Mouse (Mus musculus) CH12.LX (cell line): Measurements from ENCODE around the gene Mrps36. TPM values are rescaled to one million over a fixed set of nuclear protein-coding genes. Genes with fewer than 3 reads are reported as not detected.
"Not testable (repeated sequence)": the region's sequence is repeated elsewhere in the genome, so short reads cannot be mapped to it uniquely, and the experiment has no call there.

Experiments
- DNase-seq: peaks from one replicate; pipeline ENCODE4 v3.0.0-alpha.2; 2013; ENCODE audit errors: extremely low read depth
- H3K27ac ChIP-seq: 2 replicates; pipeline ENCODE4 v1.5.1; 2012; ENCODE audit warnings: low read depth, mild to moderate bottlenecking, control low read depth, moderate library complexity; ENCODE audit not compliant: insufficient read depth
- H3K27me3 ChIP-seq: replicated peaks from 2 replicates; pipeline ENCODE3; 2012; ENCODE audit warnings: inconsistent platforms
- H3K36me3 ChIP-seq, 2 experiments: replicated peaks in 1 of 2; 2 replicates each; pipeline versions ENCODE3 to v1.6.1; 2012; ENCODE audit warnings: inconsistent platforms in 1 of 2, low read length in 1 of 2, mild to moderate bottlenecking in 1 of 2, mixed read lengths in 1 of 2, moderate library complexity in 1 of 2; ENCODE audit not compliant: control insufficient read depth in 1 of 2, insufficient read depth in 1 of 2
- H3K4me1 ChIP-seq, 2 experiments: 2 replicates each; pipeline ENCODE4 v1.6.1; 2012; ENCODE audit warnings: inconsistent platforms in 1 of 2, moderate library complexity in 1 of 2; ENCODE audit not compliant: insufficient read depth in 2 of 2, control insufficient read depth in 1 of 2
- H3K4me2 ChIP-seq: 2 replicates; pipeline ENCODE4 v1.6.1; 2012; ENCODE audit warnings: low read depth, mild to moderate bottlenecking, control low read depth; ENCODE audit not compliant: poor library complexity, insufficient read depth, severe bottlenecking
- H3K4me3 ChIP-seq, 3 experiments: fragments of 150-350 bp in 1 of 3; sonication (generic) in 1 of 3; replicated peaks in 1 of 3; 2 replicates each; pipeline versions ENCODE3 to v1.5.1; 2011 to 2012; ENCODE audit warnings: low read depth in 2 of 3, low read length in 2 of 3, mild to moderate bottlenecking in 2 of 3, moderate library complexity in 2 of 3, control low read depth in 1 of 3, improper control_type of control experiment in 1 of 3, inconsistent platforms in 1 of 3, mixed read lengths in 1 of 3; ENCODE audit not compliant: poor library complexity in 1 of 3
- H3K79me2 ChIP-seq: replicated peaks from 2 replicates; pipeline ENCODE4 v1.6.1; 2012; ENCODE audit warnings: mild to moderate bottlenecking, moderate library complexity; ENCODE audit not compliant: control insufficient read depth, poor library complexity, insufficient read depth, severe bottlenecking; ENCODE audit errors: extremely low read depth
- H3K9ac ChIP-seq: 2 replicates; pipeline ENCODE4 v1.6.1; 2012; ENCODE audit warnings: low read depth, mild to moderate bottlenecking, control low read depth, moderate library complexity; ENCODE audit not compliant: insufficient read depth
- H3K9me3 ChIP-seq: replicated peaks from 2 replicates; pipeline ENCODE3; 2012; ENCODE audit warnings: low read length, inconsistent platforms, mixed read lengths
- BHLHE40 ChIP-seq: IDR thresholded peaks from 2 replicates; pipeline ENCODE4 v1.6.1; 2011; ENCODE audit warnings: mild to moderate bottlenecking, low read depth, low read length, improper control_type of control experiment
- CHD2 ChIP-seq: IDR thresholded peaks from 2 replicates; pipeline ENCODE4 v1.6.1; 2011; ENCODE audit warnings: low read length, improper control_type of control experiment
- CTCF ChIP-seq, 2 experiments: IDR thresholded peaks in 1 of 2; conservative IDR thresholded peaks in 1 of 2; 2 replicates each; pipeline ENCODE4 v1.5.1; 2011 to 2012; ENCODE audit warnings: low read depth in 2 of 2, low read length in 2 of 2, improper control_type of control experiment in 1 of 2, inconsistent platforms in 1 of 2, mild to moderate bottlenecking in 1 of 2, moderate library complexity in 1 of 2
- ELF1 ChIP-seq: IDR thresholded peaks from 2 replicates; pipeline ENCODE4 v1.6.1; 2014; ENCODE audit warnings: low read depth, mild to moderate bottlenecking, inconsistent platforms, low read length, improper control_type of control experiment
- EP300 ChIP-seq: IDR thresholded peaks from 2 replicates; pipeline ENCODE4 v1.6.1; 2011; ENCODE audit warnings: low read length, improper control_type of control experiment
- GABPA ChIP-seq: IDR thresholded peaks from 2 replicates; pipeline ENCODE4 v1.6.1; 2012; ENCODE audit warnings: low read depth, low read length, improper control_type of control experiment, inconsistent platforms; ENCODE audit not compliant: insufficient replicate concordance
- HCFC1 ChIP-seq: IDR thresholded peaks from 2 replicates; pipeline ENCODE4 v1.6.1; 2012; ENCODE audit warnings: low read depth, mild to moderate bottlenecking, inconsistent platforms, low read length, improper control_type of control experiment
- IRF4 ChIP-seq: IDR thresholded peaks from 2 replicates; pipeline ENCODE4 v1.6.1; 2014; ENCODE audit warnings: low read depth, mild to moderate bottlenecking, inconsistent platforms, low read length, improper control_type of control experiment
- JUN ChIP-seq: IDR thresholded peaks from 2 replicates; pipeline ENCODE4 v1.6.1; 2011; ENCODE audit warnings: low read depth, mild to moderate bottlenecking, low read length, improper control_type of control experiment, moderate library complexity; ENCODE audit not compliant: insufficient read depth
- JUND ChIP-seq: conservative IDR thresholded peaks from 2 replicates; pipeline ENCODE4 v1.6.1; 2011; ENCODE audit warnings: low read depth, low read length, improper control_type of control experiment
- KAT2A ChIP-seq: IDR thresholded peaks from 2 replicates; pipeline ENCODE4 v1.6.1; 2012; ENCODE audit warnings: low read length, improper control_type of control experiment, inconsistent platforms; ENCODE audit not compliant: insufficient replicate concordance
- MAFK ChIP-seq: IDR thresholded peaks from 2 replicates; pipeline ENCODE4 v1.6.1; 2011; ENCODE audit warnings: low read length, improper control_type of control experiment; ENCODE audit not compliant: insufficient replicate concordance
- MAX ChIP-seq: IDR thresholded peaks from 2 replicates; pipeline ENCODE4 v1.6.1; 2011; ENCODE audit warnings: low read length, improper control_type of control experiment
- MAZ ChIP-seq: IDR thresholded peaks from 2 replicates; pipeline ENCODE4 v1.6.1; 2012; ENCODE audit warnings: low read depth, mild to moderate bottlenecking, inconsistent platforms, low read length, improper control_type of control experiment, moderate library complexity
- MEF2A ChIP-seq: IDR thresholded peaks from 2 replicates; pipeline ENCODE4 v1.6.1; 2014; ENCODE audit warnings: low read depth, mild to moderate bottlenecking, inconsistent platforms, low read length, improper control_type of control experiment, borderline replicate concordance
- MXI1 ChIP-seq: IDR thresholded peaks from 2 replicates; pipeline ENCODE4 v1.6.1; 2011; ENCODE audit warnings: mild to moderate bottlenecking, low read depth, low read length, improper control_type of control experiment
- MYC ChIP-seq: IDR thresholded peaks from 2 replicates; pipeline ENCODE4 v1.6.1; 2011; ENCODE audit warnings: low read depth, mild to moderate bottlenecking, improper control_type of control experiment, low read length
- PAX5 ChIP-seq: IDR thresholded peaks from 2 replicates; pipeline ENCODE4 v1.6.1; 2012; ENCODE audit warnings: low read length, inconsistent platforms, mixed read lengths
- POLR2A ChIP-seq: IDR thresholded peaks from 2 replicates; pipeline ENCODE4 v1.6.1; 2011; ENCODE audit warnings: low read depth, mild to moderate bottlenecking, improper control_type of control experiment, low read length
- POLR2AphosphoS2 ChIP-seq: IDR thresholded peaks from 2 replicates; pipeline ENCODE4 v1.6.1; 2011; ENCODE audit warnings: low read depth, low read length, improper control_type of control experiment
- RAD21 ChIP-seq: IDR thresholded peaks from 2 replicates; pipeline ENCODE4 v1.6.1; 2011; ENCODE audit warnings: low read depth, mild to moderate bottlenecking, low read length, improper control_type of control experiment, moderate library complexity
- RCOR1 ChIP-seq: conservative IDR thresholded peaks from 2 replicates; pipeline ENCODE4 v1.6.1; 2012; ENCODE audit warnings: low read depth, mild to moderate bottlenecking, inconsistent platforms, low read length, improper control_type of control experiment
- SIN3A ChIP-seq: IDR thresholded peaks from 2 replicates; pipeline ENCODE4 v1.6.1; 2012; ENCODE audit warnings: low read length, improper control_type of control experiment, inconsistent platforms
- TBP ChIP-seq: conservative IDR thresholded peaks from 2 replicates; pipeline ENCODE4 v1.6.1; 2011; ENCODE audit warnings: low read depth, low read length, improper control_type of control experiment
- TCF12 ChIP-seq: IDR thresholded peaks from 2 replicates; pipeline ENCODE4 v1.6.1; 2014; ENCODE audit warnings: low read depth, mild to moderate bottlenecking, inconsistent platforms, low read length, improper control_type of control experiment
- UBTF ChIP-seq: IDR thresholded peaks from 2 replicates; pipeline ENCODE4 v1.6.1; 2012; ENCODE audit warnings: low read depth, mild to moderate bottlenecking, inconsistent platforms, low read length, improper control_type of control experiment, moderate library complexity
- USF2 ChIP-seq: conservative IDR thresholded peaks from 2 replicates; pipeline ENCODE4 v1.6.1; 2011; ENCODE audit warnings: low read depth, low read length, improper control_type of control experiment
- ZC3H11A ChIP-seq: IDR thresholded peaks from 2 replicates; pipeline ENCODE4 v1.6.1; 2012; ENCODE audit warnings: low read depth, mild to moderate bottlenecking, inconsistent platforms, low read length, improper control_type of control experiment
- ZMIZ1 ChIP-seq: IDR thresholded peaks from 2 replicates; pipeline ENCODE4 v1.6.1; 2012; ENCODE audit warnings: low read depth, mild to moderate bottlenecking, inconsistent platforms, low read length, improper control_type of control experiment
- ZNF384 ChIP-seq: IDR thresholded peaks from 2 replicates; pipeline ENCODE4 v1.6.1; 2012; ENCODE audit warnings: low read depth, low read length, improper control_type of control experiment, inconsistent platforms
- dilution Hi-C: fragments of 300-500 bp; cut with MboI; formaldehyde crosslinking; loops from 2 replicates; pipeline ENCODE4 v1.14.3; 2020; ENCODE audit warnings: low sequenced_read_pairs; ENCODE audit not compliant: extremely low pct_unique_long_range_greater_than_20kb, extremely low pct_ligation_motif_present
- in situ Hi-C: fragments of 300-500 bp; cut with MboI; formaldehyde crosslinking; loops from 3 replicates; pipeline ENCODE4 v1.14.3; 2019; ENCODE audit warnings: low sequenced_read_pairs, low pct_ligation_motif_present, low pct_unique_long_range_greater_than_20kb, mixed read lengths
- polyA plus RNA-seq: library from polyadenylated mRNA; unstranded; fragments of >175 nt; gene quantifications from 2 replicates; pipeline ENCODE4 v1.2.1, GENCODE M21; 2012; ENCODE audit warnings: low read depth; ENCODE audit not compliant: insufficient read length
- total RNA-seq, 2 experiments: library from RNA; depleted of rRNA; stranded (reverse); fragments of 300-350 nt in 1 of 2; fragments of >200 nt in 1 of 2; gene quantifications; 2 replicates each; pipeline ENCODE4 v1.2.3; 2012 to 2014

The Mrps36 gene
- total and polyA plus RNA-seq, 3 experiments = 70.0 to 94.0 (median 89.3) TPM

- Histone ChIP-seq H3K4me1 (peaks cover 0 to 14% of the 10 kb centered on the region in 2 experiments; a peak in 2 of 4 replicates), H3K9ac (peak overlapping the region; percentile 23; the same call in 1 of the 2 replicates)
- dilution Hi-C loops, H3K4me3 ChIP-seq: not testable (repeated sequence)
- TF ChIP-seq CTCF (conservative IDR thresholded peaks at IDR 0.05 in 1 of 2, IDR thresholded peaks at IDR 0.05 in 1 of 2; ENCODE audit: low read depth in 2 of 2, low read length in 2 of 2) (peak in 1 of 2 experiments; percentile 30; a peak in 1 of 4 replicates), MYC (peak; percentile 75), EP300 (peak; percentile 59; the same call in 1 of the 2 replicates), IRF4 (peak; percentile 81), MXI1 (peak; percentile 47; the same call in 1 of the 2 replicates), TBP (peak; percentile 96), JUND (peak; percentile 89), JUN (peak; percentile 45), ZNF384 (peak; percentile 23; the same call in 1 of the 2 replicates), SIN3A (peak; percentile 58; the same call in 1 of the 2 replicates)
- TF ChIP-seq, all 38 proteins: peak for 10; not testable (repeated sequence) for 28
- H3K27me3 ChIP-seq, H3K27ac ChIP-seq, in situ Hi-C loops, H3K9me3 ChIP-seq: not testable (repeated sequence)
- H3K4me2 ChIP-seq = peak overlapping the region; percentile 69; the same call in 1 of the 2 replicates
- peak; percentile 77 for DNase-seq
- H3K36me3 ChIP-seq = peaks cover 10 to 29% of the 10 kb centered on the region in 2 experiments
- H3K79me2 ChIP-seq = peaks cover 34% of the 10 kb centered on the region
These were observed 12.9 kb downstream of the Mrps36 start for GRCm38 (mm10) chr13:100731462-100732046.

GRCm38 (mm10) chr13:100730861-100731176, 13.6 kb downstream of the Mrps36 start, which contains the start of gene Cdk7:
Cdk7 (minus strand) TSS chr13:100730939.
- H3K9me3 ChIP-seq = no peaks in the 10 kb centered on the region
- TF ChIP-seq SIN3A (peak; percentile 97), RAD21 (no peak), IRF4 (peak; percentile 70; the same call in 1 of the 2 replicates), MAZ (0 out of 2 replicates have a peak, but pooled peaks have one; percentile 40), MEF2A (peak; percentile 74; the same call in 1 of the 2 replicates), UBTF (no peak), CHD2 (peak; percentile 47), BHLHE40 (peak; percentile 96), TCF12 (peak; percentile 84), KAT2A (peak; percentile 87; the same call in 1 of the 2 replicates), ZNF384 (peak; percentile 67; the same call in 1 of the 2 replicates), USF2 (peak; percentile 54), PAX5 (no peak), POLR2AphosphoS2 (peak; percentile 79; the same call in 1 of the 2 replicates), MAFK (no peak), JUND (no peak), ZC3H11A (no peak), GABPA (peak; percentile 32; the same call in 1 of the 2 replicates), ELF1 (peak; percentile 100), ZMIZ1 (peak; percentile 58), RCOR1 (peak; percentile 82; the same call in 1 of the 2 replicates), MAX (peak; percentile 100), POLR2A (peak; percentile 88), EP300 (0 out of 2 replicates have a peak, but pooled peaks have one; percentile 12), HCFC1 (peak; percentile 93), TBP (peak; percentile 64; the same call in 1 of the 2 replicates), MXI1 (peak; percentile 99)

More at GRCm38 (mm10) chr13:100730861-100731176, 13.6 kb downstream of the Mrps36 start, which contains the start of gene Cdk7:
- H3K4me2 ChIP-seq = peak within 1 kb of the TSS; percentile 93
- peak within 1 kb of the TSS; percentile 31; the same call in 1 of the 2 replicates for H3K27ac ChIP-seq
- H3K79me2 ChIP-seq = peaks cover 36% of the 10 kb centered on the region
- peak within 1 kb of the TSS; percentile 95 for H3K9ac ChIP-seq
- dilution Hi-C loops = no loop called here
- peak within 1 kb of the TSS; percentile 81 to 100 (median 82) for H3K4me3 ChIP-seq
- peaks cover 0 to 14% of the 10 kb centered on the region in 2 experiments; a peak in 2 of 4 replicates for H3K4me1 ChIP-seq
- in situ Hi-C loops = no loop called here
- peak; percentile 95 for DNase-seq
- peaks cover 10 to 29% of the 10 kb centered on the region in 2 experiments for H3K36me3 ChIP-seq
- H3K27me3 ChIP-seq = no peaks in the 10 kb centered on the region
